Mouse (Mus musculus) heart, adult 2 months (tissue): ENCODE measurements around the gene Fam193a.

Experiments
- CTCF ChIP-seq: fragments of 200-600 bp; IDR thresholded peaks from 2 replicates; pipeline ENCODE4 v1.8.1; 2022; ENCODE audit warnings: antibody characterized with exemption, mild to moderate bottlenecking, moderate library complexity
- EP300 ChIP-seq: fragments of 200-500 bp; IDR thresholded peaks from 2 replicates; pipeline ENCODE4 v1.6.1; 2011; ENCODE audit warnings: low read depth, low read length, control low read depth; ENCODE audit not compliant: insufficient read depth
- POLR2A ChIP-seq: fragments of 200-500 bp; IDR thresholded peaks from 2 replicates; pipeline ENCODE4 v1.6.1; 2011; ENCODE audit warnings: mild to moderate bottlenecking, low read depth, low read length, control low read depth; ENCODE audit not compliant: insufficient read depth

GRCm38 (mm10) chr5:34461294-34461693, 91.6 kb downstream of the Fam193a start:
- no peak for TF ChIP-seq EP300
- TF ChIP-seq CTCF, result no peak
- no peak for TF ChIP-seq POLR2A
